Mouse (Mus musculus) liver, embryonic 11.5 days (tissue): Measurements from ENCODE around the gene Ldlrad2. TPM values are rescaled to one million over a fixed set of nuclear protein-coding genes. Genes with fewer than 3 reads are reported as not detected.

Experiments used
- ATAC-seq: fragments of 200-750 bp; cut with Nextera tagmentation; replicated peaks from 2 replicates; pipeline ENCODE4 v1.8.0; 2017; ENCODE audit warnings: moderate number of reproducible peaks, mild to moderate bottlenecking, moderate TSS enrichment, moderate library complexity; ENCODE audit not compliant: low FRiP score
- DNase-seq: peaks from one replicate; pipeline ENCODE4 v3.0.0-alpha.2; 2017; ENCODE audit warnings: low spot score
- H3K27ac ChIP-seq: fragments of 300-500 bp; sonication (generic); 2 replicates; pipeline ENCODE4 v1.5.1; 2014; ENCODE audit warnings: mild to moderate bottlenecking, low read depth, low read length, control low read depth
- H3K27me3 ChIP-seq: fragments of 300-500 bp; sonication (generic); replicated peaks from 2 replicates; pipeline ENCODE4 v1.6.1; 2014; ENCODE audit warnings: low read length, mixed read lengths; ENCODE audit not compliant: control insufficient read depth, insufficient read depth
- H3K36me3 ChIP-seq: fragments of 300-500 bp; sonication (generic); 2 replicates; pipeline ENCODE4 v1.6.1; 2014; ENCODE audit warnings: mild to moderate bottlenecking, low read length, moderate library complexity, mixed read lengths; ENCODE audit not compliant: control insufficient read depth, insufficient read depth
- H3K4me1 ChIP-seq: fragments of 300-500 bp; sonication (generic); replicated peaks from 2 replicates; pipeline ENCODE4 v1.6.1; 2014; ENCODE audit warnings: low read length, mixed read lengths; ENCODE audit not compliant: control insufficient read depth, insufficient read depth
- H3K4me2 ChIP-seq: fragments of 300-500 bp; sonication (generic); 2 replicates; pipeline ENCODE4 v1.6.1; 2014; ENCODE audit warnings: mild to moderate bottlenecking, control low read depth, moderate library complexity
- H3K4me3 ChIP-seq: fragments of 300-500 bp; sonication (generic); 2 replicates; pipeline ENCODE4 v1.5.1; 2014; ENCODE audit warnings: low read depth, low read length, control low read depth
- H3K9ac ChIP-seq: fragments of 300-500 bp; sonication (generic); 2 replicates; pipeline ENCODE4 v1.6.1; 2014; ENCODE audit warnings: low read depth, low read length, control low read depth
- H3K9me3 ChIP-seq: fragments of 300-500 bp; sonication (generic); 2 replicates; pipeline ENCODE4 v1.6.1; 2016; ENCODE audit warnings: low read length, inconsistent platforms, mixed read lengths; ENCODE audit not compliant: control insufficient read depth
- WGBS: fragments of 180-500 bp; shearing (Covaris S2); extraction: QIAGEN DNeasy Blood & Tissue Kit; methylation state at CpG from one replicate; pipeline ENCODE4 v1.1.7; 2014; 5-methylcytosine and 5-hydroxymethylcytosine counted together
- microRNA-seq: library from miRNA; unstranded; fragments of <30 nt; microRNA quantifications from one replicate; pipeline ENCODE4, GENCODE M21; 2017; ENCODE audit warnings: borderline number of aligned reads
- polyA plus RNA-seq: library from polyadenylated mRNA; unstranded; fragments of >200 nt; fragmentation: Nextera tagmentation; extraction: Ambion mirVana; gene quantifications from 2 replicates; pipeline ENCODE4 v1.2.1, GENCODE M21; 2014

The Ldlrad2 gene
- polyA plus RNA-seq, 1 experiment from 2014 or later, result not detected

GRCm38 (mm10) chr4:137540356-137540755, 34.0 kb downstream of the Ldlrad2 start:
- H3K27me3 ChIP-seq, result no peaks in the 10 kb centered on the region
- H3K4me1 ChIP-seq, result no peaks in the 10 kb centered on the region
- H3K27ac ChIP-seq, result no peak overlapping the region
- 82% methylated on average over 14 of the region's 14 CpGs for WGBS
- H3K9ac ChIP-seq, result no peak overlapping the region
- ATAC-seq, result no peak
- peaks cover 22% of the 10 kb centered on the region for H3K36me3 ChIP-seq
- H3K9me3 ChIP-seq, result no peaks in the 10 kb centered on the region
- no peak overlapping the region for H3K4me3 ChIP-seq
- no peak for DNase-seq
- H3K4me2 ChIP-seq, result no peak overlapping the region

- WGBS, result 76% methylated on average over 6 of the region's 6 CpGs
- H3K4me2 ChIP-seq, result no peak overlapping the region
- H3K4me1 ChIP-seq, result no peaks in the 10 kb centered on the region
- H3K9me3 ChIP-seq, result no peaks in the 10 kb centered on the region
- no peak for DNase-seq
- no peak overlapping the region for H3K9ac ChIP-seq
- no peak overlapping the region for H3K27ac ChIP-seq
- H3K27me3 ChIP-seq, result no peaks in the 10 kb centered on the region
- H3K4me3 ChIP-seq, result no peak overlapping the region
- peaks cover 15% of the 10 kb centered on the region for H3K36me3 ChIP-seq
- no peak for ATAC-seq
Measured at GRCm38 (mm10) chr4:137527872-137528271, 46.5 kb downstream of the Ldlrad2 start.

- Histone ChIP-seq H3K27me3 (no peaks in the 10 kb centered on the region), H3K27ac (no peak overlapping the region), H3K9me3 (no peaks in the 10 kb centered on the region), H3K4me3 (no peak overlapping the region), H3K4me2 (no peak overlapping the region), H3K4me1 (no peaks in the 10 kb centered on the region), H3K9ac (no peak overlapping the region), H3K36me3 (peaks cover 20% of the 10 kb centered on the region)
- 76% methylated on average over 4 of the region's 4 CpGs for WGBS
- no peak for DNase-seq
- no peak for ATAC-seq
Measured at GRCm38 (mm10) chr4:137527368-137527767, 47.0 kb downstream of the Ldlrad2 start.

GRCm38 (mm10) chr4:137525426-137525825, 48.9 kb downstream of the Ldlrad2 start:
- Histone ChIP-seq H3K4me3 (no peak overlapping the region), H3K27me3 (no peaks in the 10 kb centered on the region), H3K9me3 (no peaks in the 10 kb centered on the region), H3K4me2 (no peak overlapping the region), H3K27ac (no peak overlapping the region), H3K4me1 (no peaks in the 10 kb centered on the region), H3K9ac (no peak overlapping the region), H3K36me3 (peaks cover 20% of the 10 kb centered on the region)
- DNase-seq (no peak), ATAC-seq (no peak)
- 77% methylated on average over 1 of the region's 1 CpGs for WGBS

Small RNAs within 50 kb of the gene (microRNA-seq; reads per million reads assigned to microRNA genes)
- gene Mir7018, result 3.9 reads per million, percentile 6 among the genes with 10 or more reads in this experiment

Other genes starting within 250 kb of the Ldlrad2 start
- gene Cdc42, start 216.8 kb downstream of the Ldlrad2 start, polyA plus RNA-seq, result 459 and 500 TPM in 2 replicates
- not detected in 2 replicates for gene Cela3a, start 164.8 kb downstream of the Ldlrad2 start, polyA plus RNA-seq
- gene Cela3b, start 144.0 kb downstream of the Ldlrad2 start, polyA plus RNA-seq, result not detected in 2 replicates
- gene 1700013G24Rik, start 121.3 kb downstream of the Ldlrad2 start, polyA plus RNA-seq, result not detected in 2 replicates
- 19.9 and 20.8 TPM in 2 replicates for gene Hspg2, start 105.8 kb downstream of the Ldlrad2 start, polyA plus RNA-seq
- 65.7 and 70.3 TPM in 2 replicates for gene Usp48, start 19.2 kb upstream of the Ldlrad2 start, polyA plus RNA-seq
- gene Rap1gap, start 90.2 kb upstream of the Ldlrad2 start, polyA plus RNA-seq, result 3.2 and 4.1 TPM in 2 replicates
- gene Alpl, start 221.8 kb upstream of the Ldlrad2 start, polyA plus RNA-seq, result 5.7 and 6.1 TPM in 2 replicates